Mouse (Mus musculus): ENCODE data around the gene Htra1. TPM values are rescaled to one million over a fixed set of nuclear protein-coding genes. Genes with fewer than 3 reads are reported as not detected.
A peak's percentile ranks its signal among the peaks of the same experiment; 100 is the strongest.

Htra1 gene
- polyA plus RNA-seq, 1 experiment from 2014 or later, result 29.9 TPM

- H3K27ac ChIP-seq, result no peak overlapping the region
- H3K9ac ChIP-seq, result no peak overlapping the region
- H3K36me3 ChIP-seq, result peaks cover 26% of the 10 kb centered on the region
- ATAC-seq (ENCODE audit: insufficient number of reproducible peaks, insufficient read depth, low FRiP score, low TSS enrichment, low read depth), result no peak
- no peak overlapping the region for H3K4me2 ChIP-seq
- no peaks in the 10 kb centered on the region for H3K4me1 ChIP-seq
- H3K27me3 ChIP-seq, result no peaks in the 10 kb centered on the region
- no peak overlapping the region for H3K4me3 ChIP-seq
- H3K9me3 ChIP-seq, result no peaks in the 10 kb centered on the region
- whole genome bisulfite sequencing, result 85% methylated on average over 16 of the region's 16 CpGs
Measured at GRCm38 (mm10) chr7:130903505-130904074, 32.3 kb upstream of the Htra1 start.

GRCm38 (mm10) chr7:130904571-130905365 is 31.1 kb upstream of the Htra1 start:
- no peak overlapping the region for H3K27ac ChIP-seq
- H3K9ac ChIP-seq, result no peak overlapping the region
- H3K4me3 ChIP-seq, result no peak overlapping the region
- H3K9me3 ChIP-seq, result no peaks in the 10 kb centered on the region
- WGBS, result 87% methylated on average over 13 of the region's 13 CpGs
- H3K27me3 ChIP-seq, result no peaks in the 10 kb centered on the region
- H3K4me2 ChIP-seq, result no peak overlapping the region
- no peaks in the 10 kb centered on the region for H3K4me1 ChIP-seq
- no peak for ATAC-seq (ENCODE audit: insufficient number of reproducible peaks, insufficient read depth, low FRiP score, low TSS enrichment, low read depth)
- peaks cover 29% of the 10 kb centered on the region for H3K36me3 ChIP-seq

DNA sequence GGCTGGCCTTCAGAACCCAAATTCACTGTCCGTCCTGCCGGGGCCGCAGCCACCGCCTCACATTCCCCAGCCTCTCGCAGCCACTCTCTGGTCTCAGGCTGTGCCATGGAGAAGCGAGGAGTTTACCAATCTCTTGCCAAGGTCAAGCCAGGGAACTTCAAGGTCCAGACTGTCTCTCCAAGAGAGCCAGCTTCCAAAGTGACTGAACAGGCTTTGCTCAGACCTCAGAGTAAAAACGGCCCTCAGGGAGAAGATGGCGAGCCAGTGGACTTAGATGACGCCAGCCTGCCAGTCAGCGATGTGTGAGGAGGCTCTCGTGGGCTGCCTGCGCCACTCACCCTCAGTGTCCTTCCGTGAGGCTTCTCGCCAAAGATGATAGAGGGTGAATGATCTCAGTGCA is 25.1 kb upstream of the Htra1 start:
- Histone ChIP-seq H3K4me2 (no peak overlapping the region), H3K9ac (no peak overlapping the region), H3K36me3 (peaks cover 34% of the 10 kb centered on the region), H3K27me3 (no peaks in the 10 kb centered on the region), H3K4me3 (no peak overlapping the region), H3K4me1 (no peaks in the 10 kb centered on the region), H3K9me3 (no peaks in the 10 kb centered on the region), H3K27ac (no peak overlapping the region)
- 93% methylated on average over 14 of the region's 14 CpGs for WGBS
- ATAC-seq (ENCODE audit: insufficient number of reproducible peaks, insufficient read depth, low FRiP score, low TSS enrichment, low read depth), result no peak

DNA sequence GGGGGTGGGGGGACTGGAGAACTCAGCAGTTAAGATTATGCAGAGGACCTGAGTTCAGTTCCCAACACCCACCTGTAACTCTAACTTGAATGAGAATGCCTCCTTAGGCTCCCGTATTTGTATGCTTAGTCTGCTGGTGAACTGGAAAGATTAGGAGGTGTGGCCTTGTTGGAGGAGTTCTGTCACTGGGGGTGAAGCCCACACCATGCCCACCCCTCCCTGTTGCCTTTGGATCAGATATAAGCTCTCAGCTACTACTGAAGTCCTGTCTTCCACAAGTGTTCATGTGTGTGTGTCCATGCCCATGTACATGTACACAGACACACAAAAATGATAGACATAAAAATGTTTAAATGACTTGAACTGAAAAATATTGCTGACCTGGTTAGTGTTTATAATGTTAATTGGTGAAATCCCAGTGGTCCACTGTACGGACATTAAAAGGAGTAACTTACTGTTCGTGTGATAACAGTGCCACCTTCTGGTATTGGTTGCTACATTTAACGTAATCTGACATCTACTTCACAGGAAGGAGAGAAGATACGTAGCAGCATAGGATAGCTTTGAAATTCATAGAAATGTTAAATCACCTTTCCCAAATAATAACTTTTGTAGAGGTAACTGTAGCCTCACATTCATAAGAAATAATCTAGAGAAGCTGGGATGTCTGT is 21.1 kb upstream of the Htra1 start:
- Histone ChIP-seq H3K9me3 (no peaks in the 10 kb centered on the region), H3K9ac (no peak overlapping the region), H3K4me1 (no peaks in the 10 kb centered on the region), H3K27me3 (no peaks in the 10 kb centered on the region), H3K4me3 (no peak overlapping the region), H3K36me3 (peaks cover 24% of the 10 kb centered on the region), H3K27ac (no peak overlapping the region), H3K4me2 (no peak overlapping the region)
- 45% methylated on average over 5 of the region's 5 CpGs for WGBS
- ATAC-seq (ENCODE audit: insufficient number of reproducible peaks, insufficient read depth, low FRiP score, low TSS enrichment, low read depth), result no peak

DNA sequence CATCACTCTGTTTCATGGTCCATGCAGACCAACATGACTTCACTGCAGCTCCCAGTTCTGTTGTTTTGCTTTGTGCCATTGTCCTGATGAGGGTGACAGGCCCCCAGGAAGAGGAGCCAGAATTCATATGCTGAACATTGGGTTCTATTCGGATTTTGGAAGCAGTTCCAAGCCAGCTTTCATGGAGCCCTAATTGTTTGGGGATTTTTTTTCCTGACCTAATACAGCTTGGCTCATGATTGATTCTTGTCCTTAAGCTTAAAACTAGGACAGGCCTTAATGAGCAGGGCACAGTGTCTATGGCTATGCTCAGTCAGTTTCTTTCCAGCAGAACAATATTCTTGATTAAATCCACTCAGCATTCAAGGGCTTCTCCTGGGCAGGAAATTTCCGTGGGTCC is 17.7 kb upstream of the Htra1 start:
- WGBS, result 67% methylated on average over 2 of the region's 2 CpGs
- Histone ChIP-seq H3K4me1 (no peaks in the 10 kb centered on the region), H3K4me3 (no peak overlapping the region), H3K27me3 (no peaks in the 10 kb centered on the region), H3K36me3 (peaks cover 8% of the 10 kb centered on the region; the same call in 1 of the 2 replicates), H3K9me3 (no peaks in the 10 kb centered on the region), H3K9ac (no peak overlapping the region), H3K27ac (no peak overlapping the region), H3K4me2 (no peak overlapping the region)
- no peak for ATAC-seq (ENCODE audit: insufficient number of reproducible peaks, insufficient read depth, low FRiP score, low TSS enrichment, low read depth)

- Histone ChIP-seq H3K4me2 (no peak overlapping the region), H3K9me3 (no peaks in the 10 kb centered on the region), H3K36me3 (no peaks in the 10 kb centered on the region), H3K9ac (no peak overlapping the region), H3K27me3 (no peaks in the 10 kb centered on the region), H3K4me3 (no peak overlapping the region), H3K4me1 (no peaks in the 10 kb centered on the region), H3K27ac (no peak overlapping the region)
- no peak for ATAC-seq (ENCODE audit: insufficient number of reproducible peaks, insufficient read depth, low FRiP score, low TSS enrichment, low read depth)
- 68% methylated on average over 13 of the region's 13 CpGs for WGBS
Measured at GRCm38 (mm10) chr7:130922981-130923731, 12.8 kb upstream of the Htra1 start.

GRCm38 (mm10) chr7:130930401-130930800 is 5.5 kb upstream of the Htra1 start:
- Histone ChIP-seq H3K9ac (no peak overlapping the region), H3K9me3 (no peaks in the 10 kb centered on the region), H3K4me2 (no peak overlapping the region), H3K4me3 (no peak overlapping the region), H3K36me3 (no peaks in the 10 kb centered on the region), H3K4me1 (peaks cover 4% of the 10 kb centered on the region), H3K27ac (no peak overlapping the region), H3K27me3 (peaks cover 27% of the 10 kb centered on the region)
- ATAC-seq (ENCODE audit: insufficient number of reproducible peaks, insufficient read depth, low FRiP score, low TSS enrichment, low read depth), result no peak
- WGBS, result 64% methylated on average over 3 of the region's 3 CpGs

DNA sequence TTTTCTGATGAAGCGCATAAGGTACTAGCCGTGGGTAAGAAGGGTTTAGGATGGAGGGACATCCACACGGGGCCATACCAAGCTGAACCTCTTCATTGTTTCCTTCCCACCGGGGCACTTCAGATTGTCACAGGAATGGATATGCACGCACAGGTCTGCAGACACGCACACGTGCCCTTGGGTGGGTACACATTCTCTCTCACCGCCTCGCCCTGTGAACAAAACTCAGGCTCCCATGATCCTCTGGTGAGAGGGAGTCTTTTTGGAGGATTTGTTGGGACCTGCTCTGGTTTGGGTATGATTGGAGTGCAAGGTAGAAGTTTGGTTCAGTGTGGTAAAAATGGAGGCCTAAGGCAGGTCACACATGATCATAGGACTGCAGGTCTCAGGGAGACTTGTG is 3.0 kb upstream of the Htra1 start:
- H3K36me3 ChIP-seq, result no peaks in the 10 kb centered on the region
- no peak for ATAC-seq (ENCODE audit: insufficient number of reproducible peaks, insufficient read depth, low FRiP score, low TSS enrichment, low read depth)
- no peaks in the 10 kb centered on the region for H3K9me3 ChIP-seq
- no peak overlapping the region for H3K4me2 ChIP-seq
- no peak overlapping the region for H3K9ac ChIP-seq
- peaks cover 52% of the 10 kb centered on the region for H3K27me3 ChIP-seq
- WGBS, result 75% methylated on average over 9 of the region's 9 CpGs
- H3K4me3 ChIP-seq, result no peak overlapping the region
- H3K4me1 ChIP-seq, result peaks cover 20% of the 10 kb centered on the region
- H3K27ac ChIP-seq, result no peak overlapping the region

- Histone ChIP-seq H3K9ac (no peak overlapping the region), H3K27ac (no peak overlapping the region), H3K4me1 (peaks cover 20% of the 10 kb centered on the region), H3K9me3 (no peaks in the 10 kb centered on the region), H3K4me2 (no peak overlapping the region), H3K27me3 (peaks cover 68% of the 10 kb centered on the region), H3K36me3 (no peaks in the 10 kb centered on the region), H3K4me3 (no peak overlapping the region)
- no peak for ATAC-seq (ENCODE audit: insufficient number of reproducible peaks, insufficient read depth, low FRiP score, low TSS enrichment, low read depth)
- 83% methylated on average over 4 of the region's 4 CpGs for WGBS
Measured at GRCm38 (mm10) chr7:130934654-130935053, 1.3 kb upstream of the Htra1 start.

DNA sequence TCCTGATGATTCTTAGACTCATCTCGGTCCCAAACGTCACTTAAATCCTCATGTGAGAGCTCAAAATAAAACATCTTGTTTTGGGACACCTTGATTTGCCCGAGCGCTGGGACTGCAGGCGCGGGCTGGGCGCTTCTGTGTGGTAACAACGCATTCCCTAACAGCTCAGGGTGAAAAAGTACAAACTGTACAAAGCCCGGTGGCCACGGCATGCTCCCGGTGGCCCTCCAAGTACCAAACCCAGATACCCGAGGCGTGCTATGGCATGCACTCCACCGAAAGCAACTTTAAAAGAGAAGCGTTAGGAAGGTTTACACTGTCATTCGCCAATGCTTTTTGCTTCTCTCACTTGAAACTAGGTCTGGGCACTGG is 504 bp upstream of the Htra1 start:
- Histone ChIP-seq H3K4me2 (peak overlapping the region; percentile 92), H3K27me3 (peaks cover 73% of the 10 kb centered on the region), H3K4me3 (peak overlapping the region; percentile 56), H3K36me3 (no peaks in the 10 kb centered on the region), H3K27ac (no peak overlapping the region), H3K4me1 (peaks cover 20% of the 10 kb centered on the region), H3K9ac (peak overlapping the region; percentile 71), H3K9me3 (no peaks in the 10 kb centered on the region)
- ATAC-seq (ENCODE audit: insufficient number of reproducible peaks, insufficient read depth, low FRiP score, low TSS enrichment, low read depth), result no peak
- 9% methylated on average over 16 of the region's 16 CpGs for WGBS

- Histone ChIP-seq H3K36me3 (no peaks in the 10 kb centered on the region), H3K9ac (peak overlapping the region; percentile 71), H3K9me3 (no peaks in the 10 kb centered on the region), H3K4me3 (peak overlapping the region; percentile 56), H3K27me3 (peaks cover 73% of the 10 kb centered on the region), H3K4me2 (peak overlapping the region; percentile 92), H3K4me1 (peaks cover 20% of the 10 kb centered on the region), H3K27ac (no peak overlapping the region)
- WGBS, result under 1% methylated on average over 49 of the region's 49 CpGs
- ATAC-seq (ENCODE audit: insufficient number of reproducible peaks, insufficient read depth, low FRiP score, low TSS enrichment, low read depth), result peak; percentile 16; the same call in 1 of the 2 replicates
Measured at GRCm38 (mm10) chr7:130936472-130936951, 601 bp downstream of the Htra1 start.

All from embryonic facial prominence, embryonic 13.5 days (tissue).